Mouse (Mus musculus): ENCODE measurements at regions not wholly inside any gene's neighbourhood (a gene's known extent, or its start where the extent isn't known, plus 50 kb on each side); places are given as distances from the start of the nearest gene placed in this dataset.
"Not testable (repeated sequence)": the region's sequence is repeated elsewhere in the genome, so short reads cannot be mapped to it uniquely, and the experiment has no call there.

- DNase-seq = no peak
Measured at GRCm38 (mm10) chr1:166901574-166901973, 99.6 kb upstream of the Fam78b start.

- DNase-seq = no peak
Measured at GRCm38 (mm10) chr1:166903417-166903816, 97.8 kb upstream of the Fam78b start.

GRCm38 (mm10) chr1:166908231-166908805 lies 92.9 kb upstream of the Fam78b start:
- no peak for DNase-seq

GRCm38 (mm10) chr1:166912195-166912594 lies 89.0 kb upstream of the Fam78b start:
- not testable (repeated sequence) for DNase-seq

- DNase-seq = no peak
Measured at GRCm38 (mm10) chr1:166922911-166923712, 78.1 kb upstream of the Fam78b start.

- no peak for DNase-seq
Measured at GRCm38 (mm10) chr1:166923713-166923975, 77.6 kb upstream of the Fam78b start.

GRCm38 (mm10) chr1:166924126-166924525 lies 77.1 kb upstream of the Fam78b start:
- no peak for DNase-seq

DNA sequence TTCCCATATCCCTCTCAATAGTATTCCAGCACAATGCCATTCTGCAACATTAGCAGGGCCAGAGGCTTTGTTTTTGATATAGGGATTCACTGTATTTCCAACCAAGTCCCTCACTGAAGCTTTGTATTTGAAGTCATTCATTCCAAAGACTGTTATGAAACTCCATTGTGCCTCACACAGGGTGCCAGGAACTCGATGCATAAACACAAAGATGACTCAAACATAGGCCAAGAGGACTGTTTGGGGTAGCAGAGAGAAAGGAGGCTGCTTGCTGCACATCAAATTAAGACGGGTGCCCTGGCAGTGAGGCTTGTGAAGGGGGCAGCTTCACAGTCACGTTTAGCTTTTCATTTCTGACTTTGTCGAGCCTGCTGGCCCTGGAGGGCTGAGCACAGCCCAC lies 75.1 kb upstream of the Fam78b start:
- no peak for DNase-seq

DNA sequence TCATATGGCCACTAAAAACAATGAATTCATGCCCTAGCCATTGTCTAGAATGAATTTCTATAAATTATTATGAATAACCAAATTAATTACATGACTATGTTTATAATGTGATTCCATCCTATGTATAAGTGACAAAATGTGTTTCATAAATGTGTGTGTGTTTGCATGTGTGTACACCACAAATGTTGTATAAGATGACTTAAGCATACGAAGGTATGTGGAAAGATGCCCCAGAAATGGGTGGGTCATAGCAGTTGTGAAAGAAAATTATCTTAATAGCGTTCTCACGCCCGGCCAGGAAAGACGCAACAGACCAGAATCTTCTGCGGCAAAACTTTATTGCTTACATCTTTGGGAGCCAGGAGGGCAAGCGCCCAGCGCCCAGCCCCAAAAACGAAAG lies 61.5 kb upstream of the Fam78b start:
- not testable (repeated sequence) for DNase-seq

GRCm38 (mm10) chr1:166940146-166941076 lies 60.8 kb upstream of the Fam78b start:
- not testable (repeated sequence) for DNase-seq

- DNase-seq = no peak
Measured at GRCm38 (mm10) chr1:166942201-166942600, 59.0 kb upstream of the Fam78b start.

GRCm38 (mm10) chr1:166944540-166944939 lies 56.7 kb upstream of the Fam78b start:
- no peak for DNase-seq

- peak in 1 of 2 experiments; percentile 2 for DNase-seq
Measured at GRCm38 (mm10) chr1:166947844-166948702, 53.1 kb upstream of the Fam78b start.

All from kidney, postnatal 4 days (tissue).